Mouse (Mus musculus): ENCODE measurements at regions not wholly inside any gene's neighbourhood (a gene's known extent, or its start where the extent isn't known, plus 50 kb on each side); places are given as distances from the start of the nearest gene placed in this dataset.

DNA sequence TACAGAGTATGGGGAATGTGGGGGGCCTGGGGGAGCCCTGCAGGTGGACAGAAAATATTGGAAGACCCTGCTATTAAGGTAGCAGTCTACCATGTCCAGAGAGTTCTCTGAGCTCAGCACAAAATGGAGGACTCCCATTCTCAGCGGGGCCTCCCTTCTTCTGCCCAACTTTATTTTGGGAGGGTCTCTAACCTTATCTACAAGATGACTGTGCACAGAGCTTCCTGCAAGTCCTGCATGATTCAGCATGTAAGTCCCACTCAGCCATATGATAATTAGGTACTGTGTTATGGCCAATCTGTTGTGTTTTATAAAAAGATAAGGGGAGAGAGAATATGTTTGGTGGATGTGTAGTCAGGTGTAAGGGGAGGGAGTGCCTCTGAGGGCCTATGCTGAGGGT, 74.1 kb downstream of the Ets2 start:
- no peak for DNase-seq (ENCODE audit: low spot score in 2 of 2)

DNA sequence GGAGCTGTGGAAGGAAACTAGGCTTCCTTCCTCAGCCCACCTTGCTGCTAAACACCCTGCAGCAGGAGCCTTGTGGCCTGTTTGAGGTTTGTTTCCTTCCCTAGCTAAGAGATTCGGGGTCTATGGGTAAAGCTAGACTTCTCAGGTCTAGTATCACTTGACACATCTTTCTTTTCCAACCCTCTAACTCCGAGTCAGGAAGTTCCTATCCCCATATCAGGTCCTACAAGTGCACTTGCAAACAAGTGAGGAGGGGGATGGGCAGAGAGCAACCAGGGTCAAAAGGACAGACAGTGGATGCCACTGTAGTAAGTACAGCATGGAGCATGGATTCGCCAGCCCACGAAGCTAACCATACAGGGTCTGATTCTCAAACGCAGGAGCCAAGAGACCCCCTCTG, 73.5 kb downstream of the Ets2 start:
- DNase-seq (ENCODE audit: low spot score in 2 of 2), result no peak

DNA sequence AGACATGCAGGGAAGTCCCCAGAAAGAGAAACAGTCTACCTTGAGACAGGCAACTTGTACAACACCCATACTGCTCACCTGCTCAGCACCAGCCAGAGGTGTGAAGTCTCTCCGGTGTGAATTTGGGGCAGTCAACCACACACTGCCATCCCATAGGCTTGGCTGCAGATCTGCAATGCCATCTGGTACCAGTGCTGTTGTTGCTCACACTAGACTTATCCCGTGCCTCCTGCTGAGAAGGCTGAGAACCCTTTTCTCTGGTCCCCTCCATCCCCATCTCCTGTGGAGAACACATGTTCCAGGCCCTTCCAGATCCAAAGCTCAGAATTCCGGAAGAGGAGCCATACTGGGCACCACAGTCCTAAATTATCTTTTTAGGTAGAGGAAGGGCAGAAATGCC, 71.3 kb downstream of the Ets2 start:
- no peak for DNase-seq (ENCODE audit: low spot score in 2 of 2)
